Mouse (Mus musculus): ENCODE measurements at regions not wholly inside any gene's neighbourhood (a gene's known extent, or its start where the extent isn't known, plus 50 kb on each side); places are given as distances from the start of the nearest gene placed in this dataset.

- no peak overlapping the region for H3K9ac ChIP-seq
- H3K27ac ChIP-seq = no peak overlapping the region
- H3K4me2 ChIP-seq (replicated peaks) = no peak overlapping the region
- WGBS = 87% methylated on average over 4 of the region's 4 CpGs
- no peak for ATAC-seq (ENCODE audit: low FRiP score)
- no peaks in the 10 kb centered on the region for H3K9me3 ChIP-seq (replicated peaks)
- no peaks in the 10 kb centered on the region for H3K4me1 ChIP-seq
- H3K4me3 ChIP-seq = no peak overlapping the region
- no peaks in the 10 kb centered on the region for H3K27me3 ChIP-seq
- H3K36me3 ChIP-seq = no peaks in the 10 kb centered on the region
These were observed 188.8 kb upstream of the Agap1 start for GRCm38 (mm10) chr1:89265771-89266170.

- no peaks in the 10 kb centered on the region for H3K9me3 ChIP-seq (replicated peaks)
- no peaks in the 10 kb centered on the region for H3K4me1 ChIP-seq
- 64% methylated on average over 2 of the region's 2 CpGs for WGBS
- H3K4me2 ChIP-seq (replicated peaks) = no peak overlapping the region
- no peak overlapping the region for H3K9ac ChIP-seq
- no peak overlapping the region for H3K27ac ChIP-seq
- no peak for ATAC-seq (ENCODE audit: low FRiP score)
- H3K36me3 ChIP-seq = no peaks in the 10 kb centered on the region
- no peaks in the 10 kb centered on the region for H3K27me3 ChIP-seq
- H3K4me3 ChIP-seq = no peak overlapping the region
These were observed 185.8 kb upstream of the Agap1 start for GRCm38 (mm10) chr1:89268806-89269205.

- WGBS = 83% methylated on average over 8 of the region's 8 CpGs
- no peaks in the 10 kb centered on the region for H3K9me3 ChIP-seq (replicated peaks)
- no peak for ATAC-seq (ENCODE audit: low FRiP score)
- H3K4me3 ChIP-seq = no peak overlapping the region
- no peak overlapping the region for H3K9ac ChIP-seq
- no peak overlapping the region for H3K27ac ChIP-seq
- no peak overlapping the region for H3K4me2 ChIP-seq (replicated peaks)
- no peaks in the 10 kb centered on the region for H3K27me3 ChIP-seq
- H3K4me1 ChIP-seq = no peaks in the 10 kb centered on the region
- H3K36me3 ChIP-seq = no peaks in the 10 kb centered on the region
These were observed 182.9 kb upstream of the Agap1 start for GRCm38 (mm10) chr1:89271743-89272142.

GRCm38 (mm10) chr1:89273021-89273420 lies 181.6 kb upstream of the Agap1 start:
- Histone ChIP-seq H3K4me1 (no peaks in the 10 kb centered on the region), H3K9me3 (replicated peaks) (no peaks in the 10 kb centered on the region), H3K27ac (no peak overlapping the region), H3K9ac (no peak overlapping the region), H3K4me3 (no peak overlapping the region), H3K27me3 (no peaks in the 10 kb centered on the region), H3K4me2 (replicated peaks) (no peak overlapping the region), H3K36me3 (no peaks in the 10 kb centered on the region)
- no peak for ATAC-seq (ENCODE audit: low FRiP score)
- WGBS = 89% methylated on average over 10 of the region's 10 CpGs

- H3K27me3 ChIP-seq = no peaks in the 10 kb centered on the region
- H3K36me3 ChIP-seq = no peaks in the 10 kb centered on the region
- no peak for ATAC-seq (ENCODE audit: low FRiP score)
- H3K9me3 ChIP-seq (replicated peaks) = no peaks in the 10 kb centered on the region
- H3K27ac ChIP-seq = no peak overlapping the region
- WGBS = 92% methylated on average over 10 of the region's 10 CpGs
- no peak overlapping the region for H3K9ac ChIP-seq
- no peak overlapping the region for H3K4me2 ChIP-seq (replicated peaks)
- H3K4me1 ChIP-seq = no peaks in the 10 kb centered on the region
- no peak overlapping the region for H3K4me3 ChIP-seq
These were observed 180.7 kb upstream of the Agap1 start for GRCm38 (mm10) chr1:89273786-89274362.

GRCm38 (mm10) chr1:89279382-89279781 lies 175.2 kb upstream of the Agap1 start:
- no peak overlapping the region for H3K9ac ChIP-seq
- 79% methylated on average over 5 of the region's 5 CpGs for WGBS
- H3K9me3 ChIP-seq (replicated peaks) = no peaks in the 10 kb centered on the region
- no peaks in the 10 kb centered on the region for H3K36me3 ChIP-seq
- ATAC-seq (ENCODE audit: low FRiP score) = no peak
- H3K4me2 ChIP-seq (replicated peaks) = no peak overlapping the region
- no peak overlapping the region for H3K27ac ChIP-seq
- no peaks in the 10 kb centered on the region for H3K4me1 ChIP-seq
- no peak overlapping the region for H3K4me3 ChIP-seq
- no peaks in the 10 kb centered on the region for H3K27me3 ChIP-seq

GRCm38 (mm10) chr1:89281107-89281655 lies 173.4 kb upstream of the Agap1 start:
- ATAC-seq (ENCODE audit: low FRiP score) = no peak
- H3K27me3 ChIP-seq = no peaks in the 10 kb centered on the region
- no peaks in the 10 kb centered on the region for H3K36me3 ChIP-seq
- WGBS = 72% methylated on average over 1 of the region's 1 CpGs
- no peak overlapping the region for H3K9ac ChIP-seq
- no peak overlapping the region for H3K4me3 ChIP-seq
- no peaks in the 10 kb centered on the region for H3K4me1 ChIP-seq
- H3K4me2 ChIP-seq (replicated peaks) = no peak overlapping the region
- no peaks in the 10 kb centered on the region for H3K9me3 ChIP-seq (replicated peaks)
- no peak overlapping the region for H3K27ac ChIP-seq

- no peak overlapping the region for H3K4me3 ChIP-seq
- no peaks in the 10 kb centered on the region for H3K4me1 ChIP-seq
- no peak overlapping the region for H3K4me2 ChIP-seq (replicated peaks)
- no peak for ATAC-seq (ENCODE audit: low FRiP score)
- no peak overlapping the region for H3K27ac ChIP-seq
- no peaks in the 10 kb centered on the region for H3K9me3 ChIP-seq (replicated peaks)
- WGBS = 68% methylated on average over 4 of the region's 4 CpGs
- H3K27me3 ChIP-seq = no peaks in the 10 kb centered on the region
- H3K9ac ChIP-seq = no peak overlapping the region
- no peaks in the 10 kb centered on the region for H3K36me3 ChIP-seq
These were observed 169.6 kb upstream of the Agap1 start for GRCm38 (mm10) chr1:89285041-89285440.

GRCm38 (mm10) chr1:89287136-89287795 lies 167.3 kb upstream of the Agap1 start:
- 82% methylated on average over 10 of the region's 10 CpGs for WGBS
- ATAC-seq (ENCODE audit: low FRiP score) = no peak
- no peak overlapping the region for H3K9ac ChIP-seq

GRCm38 (mm10) chr1:89288001-89288400 lies 166.6 kb upstream of the Agap1 start:
- H3K27me3 ChIP-seq = no peaks in the 10 kb centered on the region
- H3K4me3 ChIP-seq = no peak overlapping the region
- H3K9ac ChIP-seq = no peak overlapping the region
- H3K36me3 ChIP-seq = no peaks in the 10 kb centered on the region
- H3K9me3 ChIP-seq (replicated peaks) = no peaks in the 10 kb centered on the region
- H3K27ac ChIP-seq = no peak overlapping the region
- H3K4me1 ChIP-seq = no peaks in the 10 kb centered on the region
- H3K4me2 ChIP-seq (replicated peaks) = no peak overlapping the region
- ATAC-seq (ENCODE audit: low FRiP score) = no peak

More at GRCm38 (mm10) chr1:89287136-89287795, 167.3 kb upstream of the Agap1 start:
- Histone ChIP-seq H3K4me1 (no peaks in the 10 kb centered on the region), H3K27me3 (no peaks in the 10 kb centered on the region), H3K4me2 (replicated peaks) (no peak overlapping the region), H3K27ac (no peak overlapping the region), H3K36me3 (no peaks in the 10 kb centered on the region), H3K9me3 (replicated peaks) (no peaks in the 10 kb centered on the region), H3K4me3 (no peak overlapping the region)

- 87% methylated on average over 2 of the region's 2 CpGs for WGBS
- H3K4me3 ChIP-seq = no peak overlapping the region
- no peaks in the 10 kb centered on the region for H3K27me3 ChIP-seq
- no peaks in the 10 kb centered on the region for H3K9me3 ChIP-seq (replicated peaks)
- no peaks in the 10 kb centered on the region for H3K36me3 ChIP-seq
- H3K4me1 ChIP-seq = no peaks in the 10 kb centered on the region
- H3K4me2 ChIP-seq (replicated peaks) = no peak overlapping the region
- H3K27ac ChIP-seq = no peak overlapping the region
- ATAC-seq (ENCODE audit: low FRiP score) = no peak
- H3K9ac ChIP-seq = no peak overlapping the region
These were observed 165.7 kb upstream of the Agap1 start for GRCm38 (mm10) chr1:89288921-89289320.

- H3K27me3 ChIP-seq = no peaks in the 10 kb centered on the region
- no peak overlapping the region for H3K9ac ChIP-seq
- WGBS = 74% methylated on average over 3 of the region's 3 CpGs
- H3K27ac ChIP-seq = no peak overlapping the region
- H3K4me3 ChIP-seq = no peak overlapping the region
- H3K4me2 ChIP-seq (replicated peaks) = no peak overlapping the region
- H3K36me3 ChIP-seq = no peaks in the 10 kb centered on the region
- no peak for ATAC-seq (ENCODE audit: low FRiP score)
- no peaks in the 10 kb centered on the region for H3K4me1 ChIP-seq
- H3K9me3 ChIP-seq (replicated peaks) = no peaks in the 10 kb centered on the region
These were observed 157.9 kb upstream of the Agap1 start for GRCm38 (mm10) chr1:89296691-89297090.

GRCm38 (mm10) chr1:89297766-89298165 lies 156.8 kb upstream of the Agap1 start:
- H3K9ac ChIP-seq = no peak overlapping the region
- no peak for ATAC-seq (ENCODE audit: low FRiP score)
- 88% methylated on average over 11 of the region's 11 CpGs for WGBS

More at GRCm38 (mm10) chr1:89297766-89298165, 156.8 kb upstream of the Agap1 start:
- H3K27ac ChIP-seq = no peak overlapping the region
- H3K27me3 ChIP-seq = no peaks in the 10 kb centered on the region
- H3K9me3 ChIP-seq (replicated peaks) = no peaks in the 10 kb centered on the region
- H3K4me2 ChIP-seq (replicated peaks) = no peak overlapping the region
- H3K36me3 ChIP-seq = no peaks in the 10 kb centered on the region
- peaks cover 8% of the 10 kb centered on the region for H3K4me1 ChIP-seq
- no peak overlapping the region for H3K4me3 ChIP-seq

Measured in hindbrain, embryonic 12.5 days (tissue).